Mouse (Mus musculus): ENCODE data around the gene Crispld2. TPM values are rescaled to one million over a fixed set of nuclear protein-coding genes. Genes with fewer than 3 reads are reported as not detected.

The Crispld2 gene
- polyA plus RNA-seq, 1 experiment from 2014 or later, result 8.5 TPM

GRCm38 (mm10) chr8:120036111-120036510 lies 43.9 kb downstream of the Crispld2 start:
- no peak overlapping the region for H3K27ac ChIP-seq
- no peaks in the 10 kb centered on the region; the same call in 1 of the 2 replicates for H3K36me3 ChIP-seq
- no peak overlapping the region for H3K4me3 ChIP-seq (replicated peaks)
- no peak overlapping the region for H3K9ac ChIP-seq (replicated peaks)
- H3K4me1 ChIP-seq (replicated peaks), result peaks cover 22% of the 10 kb centered on the region
- ATAC-seq (ENCODE audit: insufficient number of reproducible peaks, insufficient read depth, low FRiP score, low TSS enrichment, low read depth), result no peak
- no peaks in the 10 kb centered on the region for H3K27me3 ChIP-seq
- H3K4me2 ChIP-seq, result no peak overlapping the region
- 16% methylated on average over 9 of the region's 9 CpGs for WGBS
- H3K9me3 ChIP-seq, result no peaks in the 10 kb centered on the region

- ATAC-seq (ENCODE audit: insufficient number of reproducible peaks, insufficient read depth, low FRiP score, low TSS enrichment, low read depth), result no peak
- H3K4me3 ChIP-seq (replicated peaks), result no peak overlapping the region
- H3K27ac ChIP-seq, result no peak overlapping the region
- WGBS, result 79% methylated on average over 4 of the region's 4 CpGs
- no peaks in the 10 kb centered on the region; the same call in 1 of the 2 replicates for H3K36me3 ChIP-seq
- H3K4me2 ChIP-seq, result no peak overlapping the region
- H3K9ac ChIP-seq (replicated peaks), result no peak overlapping the region
- H3K4me1 ChIP-seq (replicated peaks), result peaks cover 17% of the 10 kb centered on the region
- no peaks in the 10 kb centered on the region for H3K9me3 ChIP-seq
- no peaks in the 10 kb centered on the region for H3K27me3 ChIP-seq
Measured at GRCm38 (mm10) chr8:120036578-120036977, 44.3 kb downstream of the Crispld2 start.

DNA sequence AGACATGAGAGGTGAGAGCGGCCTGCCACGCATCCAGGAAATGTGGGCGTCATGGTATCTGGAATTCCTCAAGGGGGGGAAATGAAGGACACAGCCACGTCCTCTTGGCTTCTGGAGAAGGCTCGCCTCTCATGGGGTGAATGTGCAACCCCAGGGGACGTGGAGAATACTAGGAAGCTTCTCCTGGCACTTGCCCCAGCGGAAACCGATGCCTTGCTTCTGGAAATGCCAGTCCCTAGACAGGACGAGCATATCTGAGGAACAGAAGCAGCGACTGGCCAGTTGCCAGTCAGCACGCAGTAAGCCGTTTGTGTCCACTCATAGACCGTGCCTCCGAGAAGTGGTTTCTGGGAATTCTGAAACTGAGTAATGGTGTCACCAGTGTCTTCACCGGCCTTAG lies 45.0 kb downstream of the Crispld2 start:
- no peak overlapping the region for H3K27ac ChIP-seq
- WGBS, result 85% methylated on average over 15 of the region's 15 CpGs

DNA sequence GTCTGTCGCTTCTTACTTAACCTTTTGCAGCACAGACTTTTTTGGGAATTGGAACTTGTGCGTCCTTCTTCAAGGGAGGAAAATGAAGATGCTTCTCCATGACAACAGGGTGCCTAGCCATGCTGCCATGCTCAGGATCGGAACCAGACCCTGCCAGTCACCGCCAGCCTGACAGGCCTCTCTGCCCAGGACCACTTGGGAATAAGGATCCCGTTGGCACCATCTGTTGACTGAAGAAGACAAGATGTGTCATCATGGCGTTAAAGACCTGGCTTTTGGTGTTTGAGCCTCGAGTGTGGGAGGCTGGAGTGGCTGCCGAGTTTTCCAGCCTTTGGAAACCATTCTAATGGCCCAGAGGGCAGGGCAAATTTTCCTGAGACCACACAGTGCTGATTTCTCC lies 45.4 kb downstream of the Crispld2 start:
- no peaks in the 10 kb centered on the region; the same call in 1 of the 2 replicates for H3K36me3 ChIP-seq
- H3K4me3 ChIP-seq (replicated peaks), result no peak overlapping the region
- H3K27ac ChIP-seq, result no peak overlapping the region
- 81% methylated on average over 8 of the region's 8 CpGs for WGBS
- H3K9me3 ChIP-seq, result no peaks in the 10 kb centered on the region
- no peak overlapping the region for H3K9ac ChIP-seq (replicated peaks)
- peaks cover 9% of the 10 kb centered on the region; the same call in 1 of the 2 replicates for H3K4me1 ChIP-seq (replicated peaks)
- ATAC-seq (ENCODE audit: insufficient number of reproducible peaks, insufficient read depth, low FRiP score, low TSS enrichment, low read depth), result no peak
- no peak overlapping the region for H3K4me2 ChIP-seq
- H3K27me3 ChIP-seq, result no peaks in the 10 kb centered on the region

More for the DNA sequence above, 45.0 kb downstream of the Crispld2 start:
- no peaks in the 10 kb centered on the region for H3K9me3 ChIP-seq
- no peak overlapping the region for H3K4me3 ChIP-seq (replicated peaks)
- H3K4me2 ChIP-seq, result no peak overlapping the region
- no peak overlapping the region for H3K9ac ChIP-seq (replicated peaks)
- no peak for ATAC-seq (ENCODE audit: insufficient number of reproducible peaks, insufficient read depth, low FRiP score, low TSS enrichment, low read depth)
- H3K27me3 ChIP-seq, result no peaks in the 10 kb centered on the region
- H3K4me1 ChIP-seq (replicated peaks), result peaks cover 12% of the 10 kb centered on the region; the same call in 1 of the 2 replicates
- H3K36me3 ChIP-seq, result no peaks in the 10 kb centered on the region; the same call in 1 of the 2 replicates

DNA sequence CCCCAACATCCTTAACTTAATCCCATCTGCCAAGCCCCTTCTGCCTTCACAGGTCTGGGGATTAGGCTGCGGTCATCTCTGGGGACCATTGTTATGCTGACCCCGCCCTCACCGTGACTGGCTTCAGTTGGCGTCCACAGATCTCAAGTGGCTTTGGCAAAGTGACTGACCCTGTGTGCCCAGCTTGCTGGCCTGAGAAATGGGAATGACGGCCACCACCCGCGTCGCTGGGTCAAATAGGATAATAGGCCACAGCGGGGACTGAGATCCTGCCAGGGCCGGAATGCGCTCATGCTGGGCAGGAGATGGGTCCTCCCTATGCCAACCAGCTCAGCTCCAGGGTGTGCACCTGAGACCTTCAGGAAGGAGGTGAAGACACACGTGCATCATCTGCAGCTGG lies 46.5 kb downstream of the Crispld2 start:
- Histone ChIP-seq H3K27me3 (no peaks in the 10 kb centered on the region), H3K4me3 (replicated peaks) (no peak overlapping the region), H3K36me3 (no peaks in the 10 kb centered on the region), H3K9ac (replicated peaks) (no peak overlapping the region), H3K4me2 (no peak overlapping the region), H3K27ac (no peak overlapping the region), H3K4me1 (replicated peaks) (peaks cover 8% of the 10 kb centered on the region; the same call in 1 of the 2 replicates), H3K9me3 (no peaks in the 10 kb centered on the region)
- WGBS, result 92% methylated on average over 12 of the region's 12 CpGs
- no peak for ATAC-seq (ENCODE audit: insufficient number of reproducible peaks, insufficient read depth, low FRiP score, low TSS enrichment, low read depth)

DNA sequence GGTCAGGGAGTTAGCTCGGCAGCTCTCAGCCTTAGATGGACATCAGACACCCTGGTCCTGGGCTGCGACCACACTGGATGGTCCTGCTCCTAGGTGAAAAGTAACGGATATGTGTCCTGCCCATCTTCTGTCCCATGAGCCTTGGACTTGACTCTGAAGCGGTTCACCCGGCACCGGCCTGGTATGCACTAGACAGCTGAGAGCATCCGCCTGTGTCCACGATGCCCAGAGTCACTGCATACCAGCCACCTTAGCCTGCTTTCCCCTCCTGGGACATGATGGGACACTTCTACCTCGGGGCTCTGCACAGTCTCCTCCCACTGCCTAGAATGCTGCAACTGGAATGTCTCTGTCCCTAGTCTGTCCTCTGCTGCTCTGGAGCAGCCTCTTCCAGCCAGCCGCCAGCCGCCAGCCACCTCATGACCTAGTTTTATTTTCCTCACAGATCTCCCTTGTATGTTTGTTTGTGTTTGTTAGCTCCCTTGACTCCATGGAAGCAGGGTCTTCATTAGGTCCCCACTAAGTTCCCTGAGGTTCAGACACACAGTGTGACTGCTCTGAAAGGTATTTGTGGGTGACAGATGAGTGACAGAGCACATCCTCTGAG lies 47.2 kb downstream of the Crispld2 start:
- H3K27ac ChIP-seq, result no peak overlapping the region
- 0 out of 2 replicates have a peak overlapping the region, but pooled peaks have one; percentile 5 for H3K9ac ChIP-seq (replicated peaks)
- H3K36me3 ChIP-seq, result no peaks in the 10 kb centered on the region
- H3K9me3 ChIP-seq, result no peaks in the 10 kb centered on the region
- no peak for ATAC-seq (ENCODE audit: insufficient number of reproducible peaks, insufficient read depth, low FRiP score, low TSS enrichment, low read depth)
- H3K27me3 ChIP-seq, result no peaks in the 10 kb centered on the region
- peaks cover 3% of the 10 kb centered on the region; the same call in 1 of the 2 replicates for H3K4me1 ChIP-seq (replicated peaks)
- no peak overlapping the region for H3K4me3 ChIP-seq (replicated peaks)
- 81% methylated on average over 11 of the region's 11 CpGs for WGBS
- H3K4me2 ChIP-seq, result no peak overlapping the region

GRCm38 (mm10) chr8:120040861-120041260 lies 48.6 kb downstream of the Crispld2 start:
- Histone ChIP-seq H3K36me3 (no peaks in the 10 kb centered on the region), H3K4me3 (replicated peaks) (no peak overlapping the region), H3K27ac (no peak overlapping the region), H3K4me2 (no peak overlapping the region), H3K9me3 (no peaks in the 10 kb centered on the region), H3K27me3 (no peaks in the 10 kb centered on the region), H3K9ac (replicated peaks) (no peak overlapping the region), H3K4me1 (replicated peaks) (peaks cover under 1% of the 10 kb centered on the region)
- WGBS, result 45% methylated on average over 1 of the region's 1 CpGs
- no peak for ATAC-seq (ENCODE audit: insufficient number of reproducible peaks, insufficient read depth, low FRiP score, low TSS enrichment, low read depth)

DNA sequence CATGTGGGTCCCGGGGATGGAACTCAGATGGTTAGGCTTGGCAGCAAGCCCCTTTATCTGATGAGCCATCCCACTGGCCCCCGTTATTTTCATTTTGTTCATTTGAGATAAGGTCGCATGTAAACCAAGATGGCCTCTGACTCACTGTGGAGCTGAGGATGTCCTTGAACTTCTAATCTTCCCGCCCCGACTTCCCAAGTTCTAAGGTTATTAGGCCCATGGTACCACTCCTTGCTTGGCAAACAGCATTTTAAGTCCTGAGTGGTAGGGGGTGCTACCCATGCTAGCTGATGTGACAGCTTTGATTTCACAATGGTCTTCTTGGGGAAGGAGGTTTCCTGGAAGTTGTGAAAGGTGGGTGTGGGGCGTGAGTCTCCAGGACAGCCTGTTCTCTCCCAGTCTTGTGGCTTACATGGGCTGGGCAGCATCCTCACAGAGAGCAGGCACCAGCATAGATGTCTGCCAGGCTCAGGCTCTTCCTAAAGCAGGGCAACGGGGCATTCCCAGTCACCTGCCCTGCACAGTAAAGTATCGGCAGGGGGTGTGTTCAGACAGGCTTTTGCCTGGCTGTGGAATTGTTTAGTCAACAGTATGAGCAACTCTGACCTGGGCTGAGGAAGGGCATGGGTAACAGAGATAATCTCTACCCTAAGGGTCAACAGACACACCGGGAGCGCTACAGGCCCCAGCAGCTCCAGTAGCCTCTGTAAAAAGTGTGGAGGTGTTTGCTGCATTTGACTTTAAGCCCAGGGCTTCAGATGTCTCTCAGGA lies 50.5 kb downstream of the Crispld2 start:
- no peak for ATAC-seq (ENCODE audit: insufficient number of reproducible peaks, insufficient read depth, low FRiP score, low TSS enrichment, low read depth)
- no peaks in the 10 kb centered on the region for H3K36me3 ChIP-seq
- no peaks in the 10 kb centered on the region for H3K27me3 ChIP-seq
- H3K4me2 ChIP-seq, result no peak overlapping the region
- peaks cover 12% of the 10 kb centered on the region for H3K4me1 ChIP-seq (replicated peaks)
- H3K27ac ChIP-seq, result no peak overlapping the region
- WGBS, result 79% methylated on average over 10 of the region's 10 CpGs
- no peaks in the 10 kb centered on the region for H3K9me3 ChIP-seq
- no peak overlapping the region for H3K4me3 ChIP-seq (replicated peaks)
- H3K9ac ChIP-seq (replicated peaks), result no peak overlapping the region

GRCm38 (mm10) chr8:120044907-120045306 lies 52.7 kb downstream of the Crispld2 start:
- no peaks in the 10 kb centered on the region for H3K36me3 ChIP-seq
- H3K4me3 ChIP-seq (replicated peaks), result no peak overlapping the region
- no peak overlapping the region for H3K4me2 ChIP-seq
- peaks cover 14% of the 10 kb centered on the region for H3K4me1 ChIP-seq (replicated peaks)
- no peak for ATAC-seq (ENCODE audit: insufficient number of reproducible peaks, insufficient read depth, low FRiP score, low TSS enrichment, low read depth)
- WGBS, result 93% methylated on average over 8 of the region's 8 CpGs
- no peaks in the 10 kb centered on the region for H3K27me3 ChIP-seq
- H3K27ac ChIP-seq, result no peak overlapping the region
- H3K9me3 ChIP-seq, result no peaks in the 10 kb centered on the region
- H3K9ac ChIP-seq (replicated peaks), result no peak overlapping the region

GRCm38 (mm10) chr8:120045471-120045870 lies 53.2 kb downstream of the Crispld2 start:
- Histone ChIP-seq H3K9ac (replicated peaks) (no peak overlapping the region), H3K27ac (no peak overlapping the region), H3K4me3 (replicated peaks) (no peak overlapping the region), H3K9me3 (no peaks in the 10 kb centered on the region), H3K27me3 (no peaks in the 10 kb centered on the region), H3K4me1 (replicated peaks) (peaks cover 20% of the 10 kb centered on the region), H3K36me3 (no peaks in the 10 kb centered on the region), H3K4me2 (no peak overlapping the region)
- 25% methylated on average over 5 of the region's 5 CpGs for WGBS
- no peak for ATAC-seq (ENCODE audit: insufficient number of reproducible peaks, insufficient read depth, low FRiP score, low TSS enrichment, low read depth)

- 0 out of 2 replicates have a peak overlapping the region, but pooled peaks have one; percentile 14 for H3K9ac ChIP-seq (replicated peaks)
- no peak overlapping the region for H3K4me2 ChIP-seq
- 54% methylated on average over 14 of the region's 14 CpGs for WGBS
- no peaks in the 10 kb centered on the region for H3K36me3 ChIP-seq
- no peak overlapping the region for H3K4me3 ChIP-seq (replicated peaks)
- peak overlapping the region; percentile 64 for H3K27ac ChIP-seq
- peak; percentile 64 for ATAC-seq (ENCODE audit: insufficient number of reproducible peaks, insufficient read depth, low FRiP score, low TSS enrichment, low read depth)
- no peaks in the 10 kb centered on the region for H3K9me3 ChIP-seq
- H3K27me3 ChIP-seq, result no peaks in the 10 kb centered on the region
- H3K4me1 ChIP-seq (replicated peaks), result peaks cover 28% of the 10 kb centered on the region
Measured at GRCm38 (mm10) chr8:120046258-120047020, 54.2 kb downstream of the Crispld2 start.
